Mouse (Mus musculus) megakaryocyte-erythroid progenitor cell, adult 5 weeks (primary cell): Measurements from ENCODE around the gene Lrrc61. TPM values are rescaled to one million over a fixed set of nuclear protein-coding genes. Genes with fewer than 3 reads are reported as not detected.

Experiments
- polyA plus RNA-seq: library from polyadenylated mRNA; stranded (reverse); fragments of >175 nt; gene quantifications from 2 replicates; pipeline ENCODE4 v1.2.3, GENCODE M21; 2012

Lrrc61 gene
- 13.1 and 17.1 TPM in 2 replicates for polyA plus RNA-seq

GRCm38 (mm10) chr6:48554280-48555103, at the start of gene Lrrc61:
TSS of gene Lrrc61 (plus strand) at chr6:48554796.

GRCm38 (mm10) chr6:48537105-48537954, 17.3 kb upstream of the Lrrc61 start, which contains the start of gene Atp6v0e2:
TSS of gene Atp6v0e2 (plus strand) at chr6:48537615.

GRCm38 (mm10) chr6:48572572-48573061, 18.0 kb downstream of the Lrrc61 start, which contains the start of gene Rarres2:
TSS of gene Rarres2 (minus strand) at chr6:48572789.

GRCm38 (mm10) chr6:48589194-48589750, 34.7 kb downstream of the Lrrc61 start, which contains the start of gene Gm45021:
TSS of gene Gm45021 (plus strand) at chr6:48589610.

GRCm38 (mm10) chr6:48593158-48594042, 38.8 kb downstream of the Lrrc61 start, which contains the start of the genes Repin1 and Gm44965:
TSS of gene Repin1 (plus strand) at chr6:48593883.
TSS of gene Gm44965 (plus strand) at chr6:48593941.

GRCm38 (mm10) chr6:48601271-48602079, 46.9 kb downstream of the Lrrc61 start, which contains the start of gene Zfp775:
TSS of gene Zfp775 (plus strand) at chr6:48602063.

Other genes with a start within 250 kb of the Lrrc61 start
- 9.7 and 11.1 TPM in 2 replicates for gene Krba1, start 159.2 kb upstream of the Lrrc61 start, polyA plus RNA-seq
- gene Zfp467, start 109.0 kb upstream of the Lrrc61 start, polyA plus RNA-seq: 11.4 and 11.6 TPM in 2 replicates
- 0.06 and 0.11 TPM in 2 replicates for gene Sspo, start 106.6 kb upstream of the Lrrc61 start, polyA plus RNA-seq
- 0.05 TPM in 1 of 2 replicates, not detected in the other for gene Atp6v0e2, start 17.2 kb upstream of the Lrrc61 start, polyA plus RNA-seq
- not detected in 2 replicates for gene Rarres2, start 18.0 kb downstream of the Lrrc61 start, polyA plus RNA-seq
- not detected in 2 replicates for gene Gm45021, start 34.8 kb downstream of the Lrrc61 start, polyA plus RNA-seq
- 37.9 and 45.1 TPM in 2 replicates for gene Repin1, start 39.1 kb downstream of the Lrrc61 start, polyA plus RNA-seq
- gene Gm44965, start 39.1 kb downstream of the Lrrc61 start, polyA plus RNA-seq: 5.2 and 6.3 TPM in 2 replicates
- 2.4 and 2.7 TPM in 2 replicates for gene Zfp775, start 47.3 kb downstream of the Lrrc61 start, polyA plus RNA-seq
- 1.9 and 2.7 TPM in 2 replicates for gene AI854703, start 72.0 kb downstream of the Lrrc61 start, polyA plus RNA-seq
- 0.53 and 0.70 TPM in 2 replicates for gene Gimap8, start 92.4 kb downstream of the Lrrc61 start, polyA plus RNA-seq
- gene Gimap9, start 121.3 kb downstream of the Lrrc61 start, polyA plus RNA-seq: 1.3 and 2.0 TPM in 2 replicates
- gene Gimap4, start 129.8 kb downstream of the Lrrc61 start, polyA plus RNA-seq: 0.69 and 1.0 TPM in 2 replicates
- gene Gimap6, start 153.4 kb downstream of the Lrrc61 start, polyA plus RNA-seq: 7.4 and 13.0 TPM in 2 replicates
- gene Gm28053, start 163.8 kb downstream of the Lrrc61 start, polyA plus RNA-seq: 1.5 TPM in 1 of 2 replicates, not detected in the other
- 0.06 TPM in 1 of 2 replicates, not detected in the other for gene Gimap7, start 163.8 kb downstream of the Lrrc61 start, polyA plus RNA-seq
- gene Gimap1, start 184.3 kb downstream of the Lrrc61 start, polyA plus RNA-seq: 6.1 and 12.2 TPM in 2 replicates
- gene Gimap5, start 191.4 kb downstream of the Lrrc61 start, polyA plus RNA-seq: 4.8 and 8.0 TPM in 2 replicates
- gene Gimap3, start 216.1 kb downstream of the Lrrc61 start, polyA plus RNA-seq: 1.8 and 2.2 TPM in 2 replicates